Comparison of ENCODE assay signal across 18 mouse cellular contexts in the genomic region with DNA sequence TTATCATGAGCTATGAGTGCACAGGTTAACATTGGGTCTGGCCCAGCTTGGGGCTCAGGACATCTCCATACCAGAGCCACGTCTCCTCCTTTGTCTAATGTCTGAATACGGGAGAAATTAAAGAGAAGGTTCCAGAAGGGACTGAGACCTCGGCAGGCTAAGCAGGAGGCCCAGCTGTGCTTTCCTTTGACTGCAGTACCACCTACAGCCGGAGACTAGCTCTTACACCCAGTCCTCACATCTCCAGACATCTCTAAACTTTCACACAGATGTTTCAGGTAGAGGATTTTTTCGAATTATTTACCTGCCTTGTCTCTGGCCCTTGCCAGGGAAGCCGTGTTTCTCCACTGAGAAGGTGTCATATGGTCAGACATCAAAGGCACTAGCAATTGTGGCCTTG. TPM values are rescaled to one million over a fixed set of nuclear protein-coding genes. Genes with fewer than 3 reads are reported as not detected.
DNase-seq lines count a peak whose midpoint lies in the region; ATAC-seq and TF ChIP-seq lines count a peak whose summit lies in the region.
"Had no signal": no experiment of that assay in that cellular context is flagged by ENCODE, and none has a peak within 500 bp of the region (broad histone marks: within the 10 kb centered on the region; RNA-seq: fewer than 3 reads in every experiment).

No protein-coding gene starts in this region.

- no peak overlapping the region for H3K4me3 ChIP-seq in layer of hippocampus, adult 2 months
- H3K4me3 ChIP-seq: embryonic facial prominence, embryonic 13.5 days; limb, embryonic 15.5 days; liver, embryonic 15.5 days; midbrain, embryonic 12.5 days had no signal

- ATAC-seq in frontal cortex, adult (ENCODE audit: low TSS enrichment) = peak; percentile 64; the same call in 1 of the 2 replicates
- ATAC-seq in cerebellum, adult (ENCODE audit: insufficient number of reproducible peaks, low FRiP score, low TSS enrichment) = no peak
- ATAC-seq: inflammation-experienced regulatory T-cells, adult 6 months had no signal

- peak; percentile 63 for TF ChIP-seq CTCF in layer of hippocampus, adult 2 months (conservative IDR thresholded peaks at IDR 0.05)

- DNase-seq in frontal cortex, postnatal 36 days (ENCODE audit: low spot score in 2 of 2) = no peak
- DNase-seq in layer of hippocampus, adult 2 months (ENCODE audit: low spot score in 2 of 2) = no peak
- DNase-seq in layer of hippocampus, adult 9-10 months (ENCODE audit: low spot score) = no peak
- DNase-seq in retina, embryonic 14.5 days (ENCODE audit: low spot score) = peak; percentile 14
- DNase-seq in retina, postnatal 1 day = no peak
- no peak for DNase-seq in adrenal gland, adult 18-20 months (ENCODE audit: low spot score in 2 of 2)
- DNase-seq: cerebellum, adult 9-11 months; kidney, adult 9 months; thymus, postnatal 14 days had no signal

- no peak overlapping the region for H3K27ac ChIP-seq in layer of hippocampus, adult 2 months
- H3K27ac ChIP-seq: embryonic facial prominence, embryonic 13.5 days; limb, embryonic 15.5 days; liver, embryonic 15.5 days; macrophage; midbrain, embryonic 12.5 days had no signal

RNA-seq across cellular contexts. Expression of gene Ano4, which starts 53.9 kb away (rescaled TPM):
- 10 to 100 TPM; 17.5 to 19.7 TPM for total RNA-seq in layer of hippocampus, adult 2 months (2021)
- under 1 TPM; 0.30 to 0.35 TPM for total RNA-seq in adrenal gland, adult 18-20 months (2021)
- total RNA-seq: hematopoietic stem cell, adult 5-6 weeks had no signal

Comparison
In these comparisons a context has a peak if more than half of its experiments do, and no peak if none do; other contexts are left out.
1. RNA of gene Ano4, which starts 53.9 kb away (total RNA-seq): 17.5 to 19.7 TPM in layer of hippocampus, adult 2 months; 0.30 to 0.35 TPM in adrenal gland, adult 18-20 months; every median in the first group is over 10 times any median in the second.